Mouse (Mus musculus) ES-E14 (cell line): Measurements from ENCODE around the gene Elfn1. TPM values are rescaled to one million over a fixed set of nuclear protein-coding genes. Genes with fewer than 3 reads are reported as not detected.
A peak's percentile ranks its signal among the peaks of the same experiment; 100 is the strongest.

Source experiments
- DNase-seq: peaks from one replicate; pipeline ENCODE4 v3.0.0-alpha.2; 2013; ENCODE audit warnings: low read depth, low spot score
- H3K27ac ChIP-seq: 2 replicates; pipeline ENCODE4 v1.5.1; 2012; ENCODE audit warnings: low read depth, mild to moderate bottlenecking, low read length, moderate library complexity, mixed read lengths; ENCODE audit not compliant: poor library complexity, insufficient read depth, severe bottlenecking
- H3K36me3 ChIP-seq: 2 replicates; pipeline ENCODE4 v1.6.1; 2012; ENCODE audit warnings: mild to moderate bottlenecking, low read length, moderate library complexity, mixed read lengths; ENCODE audit not compliant: control insufficient read depth, poor library complexity, insufficient read depth, severe bottlenecking
- H3K4me1 ChIP-seq, 2 experiments: fragments of 150-350 bp in 1 of 2; sonication (generic) in 1 of 2; 2 replicates each; pipeline ENCODE4 v1.6.1; 2012; ENCODE audit warnings: low read length in 2 of 2, mild to moderate bottlenecking in 1 of 2, mixed read lengths in 1 of 2; ENCODE audit not compliant: control insufficient read depth in 2 of 2, insufficient read depth in 2 of 2, poor library complexity in 1 of 2
- H3K4me3 ChIP-seq, 2 experiments: fragments of 150-350 bp in 1 of 2; sonication (generic) in 1 of 2; 2 replicates each; pipeline ENCODE4 v1.5.1; 2012; ENCODE audit warnings: low read length in 2 of 2, low read depth in 1 of 2, mild to moderate bottlenecking in 1 of 2, mixed read lengths in 1 of 2; ENCODE audit not compliant: insufficient read depth in 1 of 2, poor library complexity in 1 of 2, severe bottlenecking in 1 of 2
- H3K9ac ChIP-seq: 2 replicates; pipeline ENCODE4 v1.6.1; 2012; ENCODE audit warnings: low read depth, mild to moderate bottlenecking, low read length, mixed read lengths; ENCODE audit not compliant: poor library complexity, insufficient read depth, severe bottlenecking
- H3K9me3 ChIP-seq: fragments of 150-350 bp; sonication (generic); 2 replicates; pipeline ENCODE4 v1.6.1; 2012; ENCODE audit warnings: low read depth, mild to moderate bottlenecking, low read length; ENCODE audit not compliant: control insufficient read depth, insufficient read depth
- CHD2 ChIP-seq: IDR thresholded peaks from 2 replicates; pipeline ENCODE4 v1.6.1; 2014; ENCODE audit warnings: mild to moderate bottlenecking, low read depth, low read length, inconsistent platforms
- HCFC1 ChIP-seq: IDR thresholded peaks from 2 replicates; pipeline ENCODE4 v1.6.1; 2012; ENCODE audit warnings: low read length, inconsistent platforms, borderline replicate concordance; ENCODE audit not compliant: insufficient read depth
- MAFK ChIP-seq: IDR thresholded peaks from 2 replicates; pipeline ENCODE4 v1.6.1; 2014; ENCODE audit warnings: mild to moderate bottlenecking, low read depth, low read length, inconsistent platforms; ENCODE audit not compliant: insufficient read depth
- ZC3H11A ChIP-seq: IDR thresholded peaks from 2 replicates; pipeline ENCODE4 v1.6.1; 2012; ENCODE audit warnings: low read depth, mild to moderate bottlenecking, inconsistent platforms, low read length, borderline replicate concordance
- ZNF384 ChIP-seq: IDR thresholded peaks from 2 replicates; pipeline ENCODE4 v1.6.1; 2012; ENCODE audit warnings: low read depth, low read length, inconsistent platforms
- in situ Hi-C, 2 experiments: fragments of 600-800 bp; cut with MboI; formaldehyde crosslinking; loops; one replicate each; pipeline ENCODE4 v1.15.1; 2025; ENCODE audit warnings: low sequenced_read_pairs in 2 of 2, inconsistent platforms in 1 of 2; ENCODE audit not compliant: unreplicated experiment in 2 of 2
- total RNA-seq: library from RNA; depleted of rRNA; stranded (reverse); fragments of 300-350 nt; gene quantifications from 2 replicates; pipeline ENCODE4 v1.2.3, GENCODE M21; 2012

Elfn1 gene
- total RNA-seq, 1 experiment: 1.1 TPM

DNA sequence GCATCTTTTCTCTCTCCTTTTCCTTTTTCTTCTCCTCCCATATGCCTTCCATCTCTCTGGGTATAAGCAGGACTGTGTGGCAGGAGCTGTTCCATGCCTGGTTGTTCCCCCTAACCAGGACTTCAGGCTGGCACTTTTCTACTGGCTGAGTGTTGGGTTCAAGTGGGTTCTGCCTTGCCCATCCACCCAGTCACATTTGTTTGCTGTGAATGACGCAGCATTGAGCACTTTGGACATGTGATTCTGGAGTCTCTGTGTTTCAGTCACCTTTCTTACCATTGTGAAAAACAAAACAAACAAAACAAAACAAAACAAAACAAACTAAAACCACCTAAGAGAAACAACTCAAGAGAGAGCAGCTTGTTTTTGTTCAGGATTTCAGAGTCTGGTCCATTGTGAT, 36.2 kb upstream of the Elfn1 start:
- H3K4me1 ChIP-seq: peaks cover 0 to 10% of the 10 kb centered on the region in 2 experiments; a peak in 2 of 4 replicates
- no peaks in the 10 kb centered on the region for H3K36me3 ChIP-seq
- in situ Hi-C loops: no loop called here
- H3K27ac ChIP-seq: no peak overlapping the region
- no peak overlapping the region for H3K9ac ChIP-seq
- no peak for TF ChIP-seq CHD2
- TF ChIP-seq HCFC1: no peak
- no peak for TF ChIP-seq ZC3H11A
- TF ChIP-seq ZNF384: no peak
- TF ChIP-seq MAFK: no peak
- no peak for DNase-seq
- H3K4me3 ChIP-seq: no peak overlapping the region
- H3K9me3 ChIP-seq: no peaks in the 10 kb centered on the region

DNA sequence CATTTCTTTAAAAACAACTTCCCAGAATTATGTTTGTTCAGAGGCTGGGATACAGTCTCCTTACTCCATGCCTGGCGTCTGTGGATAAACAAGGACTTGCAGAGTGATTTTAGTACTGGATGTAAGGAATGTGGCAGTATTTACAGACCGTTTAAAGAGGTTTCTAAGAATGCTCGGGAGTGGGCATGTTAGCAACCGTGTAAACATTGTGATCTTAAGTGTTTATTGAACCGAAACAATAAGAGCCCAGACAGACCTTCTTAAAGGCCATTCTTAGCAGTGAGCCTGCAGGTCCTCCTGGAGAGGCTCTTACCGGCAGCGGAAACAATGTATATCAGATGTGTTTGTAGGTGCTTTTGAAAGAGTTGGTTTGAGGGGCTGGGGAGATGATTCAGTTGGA, 30.2 kb upstream of the Elfn1 start:
- Histone ChIP-seq H3K9me3 (no peaks in the 10 kb centered on the region), H3K27ac (no peak overlapping the region; the same call in 1 of the 2 replicates), H3K4me3 (no peak overlapping the region; a peak in 1 of 4 replicates), H3K36me3 (no peaks in the 10 kb centered on the region), H3K9ac (no peak overlapping the region), H3K4me1 (0 out of 4 replicates have a peak, but pooled peaks cover 0 to 2% of the 10 kb centered on the region in 2 experiments)
- no peak for DNase-seq
- in situ Hi-C loops: no loop called here
- TF ChIP-seq MAFK (no peak), ZNF384 (no peak), ZC3H11A (no peak), CHD2 (no peak), HCFC1 (no peak)

DNA sequence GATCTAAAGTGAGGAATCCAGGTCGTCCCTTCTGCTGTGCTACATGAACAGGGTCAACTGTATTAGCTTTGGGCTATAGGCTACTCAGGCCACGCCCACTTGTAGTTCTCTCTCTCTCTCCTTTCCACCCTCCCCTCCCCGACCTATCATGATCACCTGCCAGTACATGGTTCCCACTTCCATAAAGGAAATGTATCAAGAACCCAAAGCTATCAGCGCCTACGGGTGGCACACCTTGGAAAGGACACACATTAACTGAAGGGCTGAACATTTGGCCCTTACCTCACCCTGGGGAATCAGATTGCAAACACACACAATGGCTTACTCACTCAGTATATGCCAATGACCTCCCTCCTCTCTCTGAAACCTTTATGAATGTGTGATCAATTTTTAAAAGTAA, 28.0 kb upstream of the Elfn1 start:
- Histone ChIP-seq H3K9me3 (no peaks in the 10 kb centered on the region), H3K27ac (no peak overlapping the region), H3K4me1 (0 out of 4 replicates have a peak, but pooled peaks cover 0 to 2% of the 10 kb centered on the region in 2 experiments), H3K9ac (no peak overlapping the region), H3K4me3 (no peak overlapping the region), H3K36me3 (no peaks in the 10 kb centered on the region)
- TF ChIP-seq ZC3H11A: no peak
- no peak for TF ChIP-seq HCFC1
- in situ Hi-C loops: no loop called here
- DNase-seq: no peak

DNA sequence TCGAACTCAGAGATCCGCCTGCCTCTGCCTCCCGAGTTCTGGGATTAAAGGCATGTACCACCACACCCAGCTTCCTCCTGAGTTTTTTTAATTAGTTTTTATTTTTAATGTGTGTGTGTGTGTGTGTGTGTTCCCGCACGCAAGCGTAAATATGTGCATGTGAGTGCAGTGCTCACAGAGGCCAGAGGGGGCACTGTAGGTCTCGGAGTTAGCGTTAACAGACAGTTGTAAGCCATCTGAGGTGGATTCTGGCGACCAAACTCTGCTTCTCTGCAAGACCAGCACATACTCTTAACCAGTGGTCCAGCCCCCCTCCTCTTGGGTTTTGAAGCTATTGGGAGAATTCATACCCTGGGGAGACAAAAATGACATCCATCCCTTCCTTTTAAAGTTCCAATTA, 26.6 kb upstream of the Elfn1 start:
- in situ Hi-C loops: no loop called here
- TF ChIP-seq MAFK (no peak), HCFC1 (no peak), CHD2 (no peak), ZC3H11A (no peak), ZNF384 (no peak)
- no peaks in the 10 kb centered on the region for H3K9me3 ChIP-seq
- no peak overlapping the region for H3K27ac ChIP-seq
- H3K36me3 ChIP-seq: no peaks in the 10 kb centered on the region
- no peak overlapping the region for H3K4me3 ChIP-seq
- no peak overlapping the region for H3K9ac ChIP-seq
- peak; percentile 43 for DNase-seq
- H3K4me1 ChIP-seq: 0 out of 4 replicates have a peak, but pooled peaks cover 0 to 2% of the 10 kb centered on the region in 2 experiments

DNA sequence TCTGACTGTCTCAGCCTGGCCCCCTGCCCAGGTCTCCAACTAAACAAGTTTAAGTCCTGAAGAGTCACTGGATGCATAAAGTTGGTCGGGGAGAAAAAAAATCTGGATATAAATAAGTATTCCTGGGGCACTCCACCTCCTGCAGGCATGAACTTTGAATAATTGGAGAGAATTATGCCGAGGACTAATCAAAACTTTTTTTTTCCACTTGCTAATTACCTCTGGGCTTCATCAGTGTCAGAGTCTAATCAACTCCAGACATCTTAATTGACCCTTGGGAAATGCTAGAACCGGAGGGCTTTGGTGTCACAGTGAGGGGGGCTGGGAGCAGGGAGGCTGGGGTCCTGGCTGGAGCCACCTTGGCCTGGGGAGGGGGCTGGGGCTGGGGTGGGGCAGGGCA, 19.1 kb upstream of the Elfn1 start:
- DNase-seq: no peak
- TF ChIP-seq ZNF384 (no peak), MAFK (no peak), CHD2 (no peak), HCFC1 (no peak), ZC3H11A (no peak)
- Histone ChIP-seq H3K27ac (no peak overlapping the region), H3K4me1 (peaks cover 0 to 4% of the 10 kb centered on the region in 2 experiments; a peak in 1 of 4 replicates), H3K4me3 (no peak overlapping the region), H3K36me3 (no peaks in the 10 kb centered on the region), H3K9ac (no peak overlapping the region), H3K9me3 (no peaks in the 10 kb centered on the region)
- in situ Hi-C loops: no loop called here
